Mouse (Mus musculus): ENCODE measurements around the gene Cad. TPM values are rescaled to one million over a fixed set of nuclear protein-coding genes. Genes with fewer than 3 reads are reported as not detected.

Gene Cad
- total RNA-seq, 1 experiment from 2014 or later = 28.3 TPM

DNA sequence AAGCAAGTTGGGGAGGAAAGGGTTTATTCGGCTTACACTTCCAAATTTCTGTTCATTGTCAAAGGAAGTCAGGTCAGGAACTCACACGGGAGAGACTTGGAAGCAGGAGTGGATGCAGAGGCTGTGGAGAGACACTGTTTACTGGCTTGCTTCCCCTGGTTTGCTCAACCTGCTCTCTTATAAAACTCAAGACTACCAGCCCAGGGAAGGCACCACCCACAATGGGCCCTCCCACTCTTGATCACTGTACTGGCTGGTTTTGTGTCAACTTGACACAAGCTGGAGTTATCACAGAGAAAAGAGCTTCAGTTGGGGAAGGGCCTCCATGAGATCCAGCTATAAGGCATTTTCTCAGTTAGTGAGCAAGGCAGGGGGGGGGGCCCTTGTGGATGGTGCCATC is 16.5 kb downstream of the Cad start:
- DNase-seq = no peak

DNA sequence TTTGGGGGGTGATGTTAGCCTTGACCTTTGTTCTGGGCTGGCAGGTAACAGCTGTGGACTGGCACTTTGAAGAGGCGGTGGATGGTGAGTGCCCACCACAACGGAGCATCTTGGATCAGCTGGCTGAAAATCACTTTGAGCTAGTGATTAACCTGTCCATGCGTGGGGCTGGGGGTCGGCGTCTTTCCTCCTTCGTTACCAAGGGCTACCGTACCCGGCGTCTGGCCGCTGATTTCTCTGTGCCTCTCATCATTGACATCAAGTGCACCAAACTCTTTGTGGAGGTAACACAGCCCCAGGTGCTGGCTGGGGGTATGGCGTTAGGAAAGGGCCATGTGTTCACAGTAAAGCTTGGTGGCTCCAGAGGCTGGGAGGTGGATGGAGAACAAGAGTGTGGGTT is 17.2 kb downstream of the Cad start:
- DNase-seq = no peak

DNA sequence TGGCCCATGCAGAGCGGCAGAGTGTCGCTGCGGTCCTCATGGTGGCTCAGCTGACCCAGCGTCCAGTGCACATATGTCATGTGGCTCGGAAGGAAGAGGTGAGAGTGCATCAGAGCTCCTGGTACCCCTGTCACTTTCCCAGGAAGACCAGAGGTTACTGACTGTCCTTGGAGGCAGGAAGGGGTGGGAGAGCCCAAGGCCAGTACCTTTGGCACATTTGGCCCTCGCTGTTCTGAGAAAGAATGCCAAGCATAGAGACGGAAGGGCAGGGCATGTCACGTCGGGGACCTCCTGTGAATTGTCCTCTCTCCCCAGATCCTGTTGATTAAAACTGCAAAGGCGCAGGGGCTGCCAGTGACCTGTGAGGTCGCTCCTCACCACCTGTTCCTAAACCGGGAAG is 18.6 kb downstream of the Cad start:
- DNase-seq = no peak

DNA sequence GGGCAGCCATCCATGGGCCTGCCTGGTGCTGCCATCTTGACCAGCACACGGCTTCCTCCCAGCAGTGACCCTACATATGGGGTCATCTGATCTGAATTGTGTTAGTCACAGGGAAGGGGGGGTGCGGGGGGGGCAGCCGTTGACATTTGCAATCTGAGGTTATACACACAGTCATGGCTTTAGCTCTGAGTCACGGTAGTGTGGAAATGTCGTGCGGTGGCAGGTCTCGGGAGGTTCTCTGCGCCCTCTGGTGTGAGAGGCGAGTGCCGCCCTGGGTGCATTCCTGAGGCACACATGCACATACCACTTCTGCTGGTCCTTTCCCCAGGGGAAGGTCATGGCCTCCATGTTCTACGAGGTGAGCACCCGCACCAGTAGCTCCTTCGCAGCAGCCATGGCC is 21.8 kb downstream of the Cad start:
- DNase-seq = peak; percentile 59

DNA sequence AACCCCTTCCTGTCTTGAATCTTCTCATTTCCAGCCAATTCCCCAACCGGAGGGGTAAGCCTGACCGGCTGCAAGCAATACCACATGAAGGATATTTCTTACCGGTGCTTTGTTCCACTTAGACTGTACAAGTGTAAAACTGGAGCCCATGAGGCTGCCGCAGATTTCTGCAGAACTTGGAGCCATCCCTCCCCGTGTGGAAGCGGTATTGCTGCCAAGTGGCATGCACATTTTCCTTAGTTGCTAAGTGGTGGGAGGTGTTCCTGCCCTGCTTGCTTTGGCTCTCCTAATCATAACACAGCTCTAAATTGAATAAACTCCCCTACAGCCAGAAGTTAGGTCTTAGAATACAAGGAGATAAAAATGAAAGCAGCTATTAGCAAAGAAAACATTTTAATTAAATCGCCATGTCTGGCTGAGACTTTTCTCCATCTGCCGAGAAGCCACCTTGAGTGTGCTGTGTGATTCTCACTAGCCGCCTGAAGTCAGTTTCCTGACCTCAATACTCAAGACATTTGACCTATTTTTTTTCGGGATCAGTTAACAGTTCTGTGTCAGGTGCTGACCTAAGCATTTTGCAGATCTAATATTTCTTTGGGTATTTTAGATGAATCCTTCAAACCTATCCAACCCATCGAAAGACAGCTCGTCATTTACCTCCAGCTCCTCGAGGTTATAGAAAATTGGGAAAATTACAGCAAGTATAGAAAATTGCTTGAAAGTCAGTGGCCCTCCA is 25.6 kb downstream of the Cad start:
- no peak for DNase-seq

DNA sequence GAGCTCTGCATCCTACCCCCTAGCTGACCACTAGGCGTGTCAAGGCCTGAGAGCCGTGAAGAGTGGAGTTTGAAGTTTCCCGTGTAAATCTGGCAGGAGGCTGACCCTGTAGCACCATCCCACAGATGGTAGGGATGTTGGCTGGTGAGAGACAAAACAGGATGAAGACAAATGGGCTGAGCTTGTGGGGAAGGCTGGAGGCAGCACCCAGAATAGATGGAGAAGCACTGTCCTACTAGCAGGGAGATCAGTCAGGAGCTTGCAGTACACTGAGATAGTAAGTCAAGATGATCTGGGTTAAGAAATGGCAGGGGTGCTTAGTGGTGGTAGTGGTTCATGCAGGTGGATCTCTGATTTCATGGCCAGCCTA is 26.2 kb downstream of the Cad start:
- DNase-seq = no peak

DNA sequence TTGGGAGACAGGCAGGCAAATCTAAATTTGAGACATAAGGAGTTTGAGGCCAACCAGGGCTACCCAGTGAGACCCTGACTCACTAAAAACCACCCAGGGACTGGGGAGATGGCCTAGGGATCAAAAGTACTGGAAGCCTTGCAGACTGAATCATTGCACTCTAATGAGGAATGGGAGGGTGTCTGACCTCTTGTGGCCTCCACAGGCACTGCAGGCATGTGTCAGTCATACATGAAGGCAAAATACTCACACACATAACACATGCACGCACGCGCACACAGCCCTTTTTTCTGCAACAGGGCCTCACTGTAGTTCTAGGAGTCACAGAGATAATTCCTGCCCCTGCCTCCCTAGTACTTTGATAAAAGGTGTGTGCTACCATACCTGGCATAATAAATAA is 26.8 kb downstream of the Cad start:
- DNase-seq = peak; percentile 52

DNA sequence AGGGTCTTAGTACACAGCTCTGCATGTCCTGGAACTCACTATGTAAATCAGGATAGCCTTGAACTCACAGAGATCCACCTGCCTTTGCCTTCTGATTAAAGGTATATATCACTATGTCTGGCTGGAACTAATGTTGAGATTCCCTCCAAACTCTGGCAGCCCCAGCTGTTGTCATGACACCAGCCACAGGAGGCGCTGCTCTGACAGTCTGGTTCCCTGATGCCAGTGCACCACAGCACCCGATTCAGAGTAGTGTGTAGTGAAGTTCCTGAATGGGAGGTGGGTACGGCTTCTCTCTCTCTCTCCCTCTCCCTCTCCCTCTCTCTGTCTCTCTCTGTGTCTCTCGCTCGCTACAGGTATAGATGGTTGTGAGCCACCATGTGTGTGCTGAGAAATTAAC is 27.8 kb downstream of the Cad start:
- DNase-seq = peak; percentile 68

DNA sequence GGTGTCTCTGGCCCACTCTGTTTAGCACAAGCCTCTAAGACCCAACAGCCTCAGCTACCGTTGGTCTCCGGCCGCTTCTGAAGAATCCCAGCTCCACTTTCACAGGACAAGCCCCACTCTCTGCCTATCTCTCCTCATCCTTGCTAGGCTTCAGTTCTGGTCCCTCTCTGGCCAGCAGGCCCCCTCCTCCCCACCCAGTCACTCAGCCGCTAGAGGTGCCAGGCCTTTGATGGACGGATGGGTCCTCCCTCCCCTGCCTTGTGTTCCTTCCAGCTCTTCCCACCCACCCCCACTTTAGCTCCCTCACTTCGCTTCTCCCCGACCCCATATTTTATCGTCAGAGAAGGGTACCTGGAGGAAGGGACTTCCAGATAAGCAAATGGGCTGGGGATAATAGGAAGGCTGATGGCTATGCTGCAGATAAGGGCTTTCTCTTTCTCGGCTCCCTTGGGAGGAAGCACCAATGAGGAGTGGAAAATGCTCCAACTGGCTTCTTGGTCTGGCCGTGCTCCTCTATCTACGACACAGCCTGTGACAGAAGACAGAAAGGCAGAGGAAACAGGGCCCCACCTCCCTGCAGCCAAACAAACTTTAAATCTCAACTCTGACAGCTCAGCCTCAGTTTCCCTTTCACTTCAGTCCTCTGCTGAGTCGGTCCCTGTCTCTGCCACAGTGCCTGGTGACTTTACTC is 28.5 kb downstream of the Cad start:
- DNase-seq = no peak

DNA sequence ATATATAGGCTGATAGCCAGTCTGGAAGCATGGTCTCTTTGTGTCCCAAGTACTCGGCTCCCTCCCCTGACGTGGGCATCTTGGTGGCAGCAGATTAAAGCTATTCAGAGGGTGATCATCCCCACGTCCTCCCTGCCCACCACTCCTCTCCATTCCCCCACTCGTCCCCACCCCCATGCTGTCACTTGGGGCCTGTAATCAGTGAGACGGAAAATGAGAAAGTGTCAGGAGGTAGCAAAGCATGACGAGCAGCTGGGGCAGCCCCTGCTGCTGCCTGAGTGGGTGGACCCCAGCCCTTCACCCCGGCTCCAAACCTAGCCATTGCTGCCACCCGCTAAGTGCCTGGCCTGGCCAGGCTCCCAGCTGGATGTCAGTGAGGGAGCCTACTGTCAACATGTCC is 29.4 kb downstream of the Cad start:
- DNase-seq = no peak

DNA sequence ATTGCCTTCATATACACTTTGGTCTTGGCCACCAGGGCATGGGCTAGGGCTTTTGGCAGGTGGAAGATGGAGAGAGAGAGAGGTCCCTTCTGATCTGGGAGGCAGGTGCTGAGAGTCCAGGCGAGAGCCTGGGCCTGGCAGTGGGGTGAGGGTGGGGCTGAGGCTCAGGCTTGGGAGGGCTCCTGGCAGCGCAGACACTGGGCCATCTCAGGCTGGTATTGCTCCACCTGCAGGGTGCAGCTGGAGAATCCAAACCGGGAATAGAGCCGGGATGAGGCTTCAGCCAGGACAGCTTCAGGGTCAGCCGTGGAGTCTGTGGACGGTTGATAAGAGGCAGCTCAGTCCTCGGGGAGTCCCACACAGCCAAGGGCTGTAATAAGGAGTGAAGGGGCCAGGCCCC is 32.0 kb downstream of the Cad start:
- DNase-seq = no peak

DNA sequence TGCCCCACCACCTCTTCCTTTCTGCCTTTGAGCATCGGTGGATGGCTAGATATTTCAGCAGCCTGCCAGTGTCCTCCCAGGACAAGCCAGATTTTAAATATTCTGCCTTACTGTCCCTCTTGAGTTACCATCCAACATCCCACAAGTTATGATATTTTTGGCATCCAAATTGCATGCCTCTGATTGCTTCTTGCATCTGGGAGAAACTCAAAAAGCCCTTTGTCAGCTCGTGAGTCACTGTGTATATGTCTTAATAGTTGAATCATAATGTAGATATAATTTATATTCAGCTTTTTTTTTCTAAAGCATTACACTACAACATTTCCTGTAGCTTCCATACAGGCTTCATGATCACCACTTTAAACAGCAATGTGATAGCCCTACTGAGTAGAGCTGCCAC is 32.6 kb downstream of the Cad start:
- no peak for DNase-seq

DNA sequence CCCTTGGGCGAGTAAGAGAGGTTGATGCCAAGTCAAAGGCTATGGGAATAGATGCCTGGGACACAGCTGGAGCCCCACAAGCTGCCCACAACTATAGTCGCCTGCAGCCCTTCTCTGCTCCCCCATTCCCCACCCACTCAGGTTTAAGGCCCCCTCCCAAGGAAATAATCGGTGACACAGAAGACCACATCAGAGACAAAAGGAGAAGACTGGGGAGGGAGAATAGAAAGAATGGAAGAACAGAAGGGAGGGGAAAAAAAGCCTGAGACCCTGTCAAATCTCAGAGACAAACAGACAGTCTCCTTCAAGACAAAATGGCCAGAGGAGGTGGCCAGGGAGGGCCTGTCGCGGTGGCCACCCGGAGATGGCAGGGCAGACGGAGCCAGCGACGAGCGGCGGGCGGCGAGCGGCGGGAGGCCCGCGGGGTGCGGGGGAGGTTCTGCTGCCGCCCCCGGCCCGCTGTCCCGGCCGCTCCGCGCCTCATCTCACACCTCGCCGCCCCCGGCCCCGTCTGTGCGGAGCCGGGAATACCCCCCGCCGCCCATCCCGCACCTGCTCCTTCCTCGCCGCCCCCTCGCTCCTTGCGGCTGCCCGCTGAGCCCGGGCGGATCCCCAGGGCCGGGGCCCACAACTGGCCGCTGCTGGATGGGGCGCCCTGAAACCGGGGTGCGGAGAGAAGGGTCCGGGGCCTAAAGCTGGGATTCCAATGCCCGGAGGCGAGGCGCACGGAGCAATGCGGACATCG is 37.8 kb downstream of the Cad start:
- DNase-seq = no peak

DNA sequence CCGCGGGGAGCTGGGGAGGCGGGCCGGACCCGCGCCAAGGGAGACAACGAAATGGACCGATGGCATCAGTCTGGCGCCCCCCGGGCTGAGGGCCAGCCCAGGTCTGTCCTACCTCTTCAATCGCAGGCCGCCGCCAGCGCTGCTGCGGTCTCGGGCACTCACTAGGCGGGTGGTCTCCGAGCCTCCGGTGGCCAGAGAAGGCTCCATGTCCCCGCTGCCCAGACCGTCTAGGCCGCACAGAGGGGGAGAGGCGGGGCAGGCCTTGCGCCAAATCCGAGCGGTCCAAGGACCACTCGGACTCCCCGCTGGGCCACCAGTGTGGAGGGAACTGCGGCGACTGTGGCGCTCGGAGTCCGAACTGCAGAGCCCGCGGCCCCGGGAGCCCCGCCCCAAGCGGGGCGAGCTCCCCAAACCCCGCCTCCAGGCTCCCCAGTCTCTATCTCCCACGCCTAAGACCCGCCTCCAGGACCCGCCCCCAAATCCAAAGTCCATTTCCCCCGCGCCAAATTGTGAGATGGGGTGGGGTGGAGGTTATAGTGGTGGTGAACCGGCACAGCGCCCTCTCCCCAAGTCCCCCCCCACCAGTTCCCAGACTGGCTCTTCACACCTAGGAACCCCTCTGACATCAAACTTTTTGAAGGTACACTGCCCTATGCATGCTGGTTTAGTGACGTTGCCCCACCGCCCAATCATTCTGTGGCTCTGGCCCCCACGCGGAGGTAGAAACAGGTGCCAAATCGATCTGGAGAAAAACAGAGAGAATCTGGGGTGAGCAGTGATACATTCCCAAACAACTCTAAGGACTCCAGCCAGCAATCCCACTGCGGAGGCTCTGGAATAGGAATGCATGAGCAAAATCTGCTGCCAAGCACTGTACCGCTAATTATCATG is 38.8 kb downstream of the Cad start:
- DNase-seq = peak; percentile 46

DNA sequence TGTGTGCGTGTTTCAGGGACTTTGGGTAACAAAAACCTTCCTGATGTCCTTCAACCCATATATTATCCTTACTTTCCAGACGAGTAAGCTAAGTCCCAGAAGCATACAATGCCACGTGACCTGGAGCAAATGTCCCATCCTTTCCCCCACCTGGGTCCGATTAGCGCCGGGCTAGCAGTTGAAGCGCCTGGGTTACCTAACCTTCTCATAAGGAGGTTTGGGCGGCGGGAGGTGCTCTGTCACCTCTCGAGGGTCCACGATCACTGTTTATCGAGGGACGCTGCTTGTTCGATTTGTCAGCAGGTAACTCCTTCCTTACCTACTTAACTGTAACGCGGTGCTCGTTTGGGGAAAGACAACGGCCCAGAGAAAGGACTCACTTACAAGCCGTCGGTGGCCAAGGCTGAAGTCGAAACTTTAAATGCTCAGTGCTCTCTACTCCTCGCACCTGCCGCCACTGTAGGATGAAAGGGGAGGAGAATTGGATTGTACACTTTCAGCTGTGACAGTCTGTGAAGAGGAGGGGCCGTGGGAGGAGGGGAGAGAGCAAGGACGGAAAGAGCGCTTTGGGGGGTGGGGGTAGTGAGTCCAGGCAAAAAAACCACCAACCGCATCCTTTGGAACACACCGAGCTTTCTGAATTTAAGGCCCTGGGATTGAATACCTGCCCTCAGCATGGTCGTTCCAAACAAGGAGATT is 39.7 kb downstream of the Cad start:
- no peak for DNase-seq

DNA sequence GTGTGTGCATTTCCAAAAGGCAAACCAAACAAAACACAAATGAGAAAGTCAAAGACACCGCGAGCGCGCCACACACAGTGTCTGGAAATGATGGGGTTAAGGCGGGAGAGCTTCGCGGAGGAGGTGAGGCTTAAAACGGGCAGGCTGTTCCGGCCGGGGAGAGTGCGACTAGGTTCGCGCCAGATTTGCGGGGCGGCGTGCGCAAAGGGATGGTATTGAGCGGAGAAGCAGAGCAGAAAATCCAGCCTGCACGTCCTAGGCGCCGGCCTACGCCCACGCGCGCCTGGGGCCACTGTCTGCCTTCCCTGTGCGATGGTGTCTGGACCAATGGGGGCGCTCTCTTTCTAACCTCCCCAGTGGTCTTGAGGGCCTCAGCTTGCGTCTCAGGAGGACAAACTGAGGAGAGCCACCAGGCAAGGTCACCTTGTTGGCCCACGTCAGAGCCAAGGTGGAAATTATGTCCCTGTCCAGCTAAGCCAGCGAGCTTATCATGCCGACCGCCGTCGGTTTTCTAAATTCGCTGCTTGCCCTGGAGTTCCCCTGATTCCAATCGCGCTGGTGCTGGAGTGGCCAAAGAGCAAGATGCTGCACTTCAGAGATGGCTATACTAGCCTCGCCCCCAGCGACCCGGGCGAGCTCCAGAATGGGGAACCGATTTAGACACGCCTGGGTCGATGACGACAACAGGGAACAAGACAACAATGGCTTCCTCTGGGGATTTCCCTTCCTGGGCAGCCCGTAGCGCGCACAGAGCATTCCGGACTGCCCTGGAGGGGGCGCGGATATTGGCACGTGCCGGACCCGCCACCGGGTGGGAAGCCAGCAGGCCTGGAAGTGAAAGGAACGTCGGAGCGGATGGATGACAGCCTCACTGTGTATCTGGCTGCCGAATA is 40.5 kb downstream of the Cad start:
- peak; percentile 37 for DNase-seq

DNA sequence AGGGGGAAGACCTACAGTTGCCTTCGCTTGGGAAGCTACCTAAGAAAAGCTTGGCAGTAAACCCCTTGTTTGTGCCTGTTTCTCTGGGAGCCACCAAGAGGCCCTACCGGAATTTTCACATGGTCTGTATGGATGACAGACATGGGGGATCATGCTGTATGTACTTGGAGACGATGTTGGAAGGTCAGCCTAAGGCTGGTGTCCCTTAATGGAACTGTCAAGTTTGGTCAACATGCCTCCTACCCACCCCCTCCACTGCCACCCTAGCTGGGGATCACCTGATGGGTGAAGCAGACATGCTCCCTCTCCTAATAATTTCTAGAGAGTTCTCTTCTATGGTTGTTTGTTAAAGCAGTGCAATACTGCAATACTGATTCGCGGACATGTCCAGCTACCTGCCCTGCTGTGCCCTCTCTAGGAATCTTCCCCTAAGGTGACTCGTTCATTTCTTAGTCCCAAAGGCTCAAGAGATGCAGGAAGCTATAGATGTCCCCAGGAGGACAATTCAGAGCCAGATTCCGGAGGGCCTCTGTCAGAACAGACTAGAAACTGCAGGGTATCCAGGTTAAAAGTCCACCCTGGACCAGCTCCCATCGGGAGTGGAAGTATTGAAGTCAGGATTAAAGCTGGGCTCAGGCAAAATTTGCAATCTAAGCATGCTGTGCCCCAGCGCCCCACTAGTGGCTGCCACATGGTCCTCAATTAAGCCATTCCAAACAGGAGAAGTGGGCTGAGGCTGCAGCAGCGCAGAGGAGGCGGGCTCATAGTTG is 41.3 kb downstream of the Cad start:
- DNase-seq = no peak

DNA sequence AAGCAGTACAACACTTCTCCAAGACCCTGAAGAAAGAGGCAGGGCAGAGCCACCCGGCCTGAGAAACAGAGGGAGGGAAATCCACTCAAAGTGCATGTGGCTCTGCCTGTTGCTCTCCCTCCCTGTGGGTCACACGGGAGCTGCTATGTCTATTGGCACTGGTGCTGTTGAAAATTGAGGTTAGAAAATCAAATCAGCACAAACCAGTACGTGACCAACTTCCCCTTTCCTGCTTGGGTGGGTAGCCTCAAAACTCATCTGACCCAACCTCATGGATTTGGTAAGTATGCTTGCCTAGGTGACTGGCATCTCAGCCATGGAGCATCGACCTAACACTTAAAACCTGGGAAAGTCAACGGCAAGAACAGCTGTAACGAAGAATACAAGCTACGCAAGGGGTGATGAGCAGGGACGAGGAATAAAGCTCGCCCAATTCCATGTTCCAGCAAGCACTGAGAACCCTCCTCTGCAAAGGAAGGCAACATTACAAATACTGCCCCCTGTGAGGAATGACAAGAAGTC is 51.3 kb downstream of the Cad start, which contains the start of gene Dnajc5g:
Dnajc5g (plus strand) TSS at position 472 of the 522 bp plus-strand sequence.
- DNase-seq = no peak

DNA sequence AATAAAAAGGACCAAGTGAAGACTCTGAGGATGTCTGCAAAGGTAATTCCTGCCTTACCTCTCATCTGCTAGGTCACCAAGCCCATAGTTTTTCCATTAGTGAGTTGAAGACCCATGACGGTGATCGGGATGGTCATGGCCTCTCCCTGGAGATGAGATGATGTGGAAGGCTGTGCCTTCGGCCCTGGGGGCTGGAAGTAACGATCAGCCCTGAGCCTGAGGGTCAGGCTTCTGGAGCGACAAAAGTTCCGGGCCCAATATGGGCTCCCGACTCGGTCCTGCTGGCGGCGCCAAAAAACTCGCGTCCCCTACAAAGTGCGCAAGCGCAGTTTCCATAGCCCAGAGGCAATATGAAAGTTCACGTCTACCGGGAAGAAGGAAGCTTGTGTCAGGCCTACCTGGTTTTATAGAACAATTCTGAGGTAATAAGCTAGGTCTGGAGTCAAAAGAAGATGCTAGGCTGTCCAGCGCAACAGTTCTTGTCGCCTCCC is 53.5 kb downstream of the Cad start, which contains the start of gene Slc30a3:
Slc30a3 (minus strand) TSS at position 238 of the 491 bp plus-strand sequence.
- DNase-seq = no peak

Data from adrenal gland, postnatal 25 days (tissue).